8 mouse cellular contexts compared by ENCODE assay signal in genomic region chr8:126805365-126806180, GRCm38 (mm10).
DNase-seq lines count a peak whose midpoint lies in the region; ATAC-seq and TF ChIP-seq lines count a peak whose summit lies in the region.

No protein-coding gene starts in this region.

- WGBS in heart, embryonic 12.5 days, result 40% methylated on average over 13 of the region's 13 CpGs
- WGBS in kidney, embryonic 15.5 days, result 22% methylated on average over 13 of the region's 13 CpGs

- H3K9ac ChIP-seq in heart, embryonic 12.5 days, result no peak overlapping the region
- H3K9ac ChIP-seq in kidney, embryonic 15.5 days, result no peak overlapping the region

- H3K27me3 ChIP-seq in heart, embryonic 12.5 days (replicated peaks), result no peaks in the 10 kb centered on the region
- H3K27me3 ChIP-seq in kidney, embryonic 15.5 days, result no peaks in the 10 kb centered on the region

- H3K4me3 ChIP-seq in heart, embryonic 12.5 days, result no peak overlapping the region
- no peak overlapping the region for H3K4me3 ChIP-seq in kidney, embryonic 15.5 days (replicated peaks)

- peak; percentile 86 for ATAC-seq in heart, embryonic 12.5 days (ENCODE audit: insufficient number of reproducible peaks, low FRiP score)
- ATAC-seq in kidney, embryonic 15.5 days (replicated peaks; ENCODE audit: low FRiP score), result peak; percentile 82

- H3K4me1 ChIP-seq in heart, embryonic 12.5 days (replicated peaks), result peaks cover 36% of the 10 kb centered on the region
- peaks cover 22% of the 10 kb centered on the region for H3K4me1 ChIP-seq in kidney, embryonic 15.5 days

- peak overlapping the region; percentile 81 for H3K27ac ChIP-seq in heart, embryonic 12.5 days (ENCODE audit: poor library complexity, severe bottlenecking)
- H3K27ac ChIP-seq in kidney, embryonic 15.5 days, result peak overlapping the region; percentile 93

- no peak for TF ChIP-seq CTCF in brain, embryonic 14.5 days (IDR thresholded peaks at IDR 0.05; ENCODE audit: borderline replicate concordance, extremely low read depth, insufficient read depth, insufficient read length)

- TF ChIP-seq POLR2A in brain, embryonic 14.5 days (IDR thresholded peaks at IDR 0.05; ENCODE audit: borderline replicate concordance, extremely low read depth, insufficient read depth, insufficient read length, poor library complexity, severe bottlenecking), result no peak

- no peak overlapping the region for H3K4me2 ChIP-seq in heart, embryonic 12.5 days
- H3K4me2 ChIP-seq in kidney, embryonic 15.5 days, result no peak overlapping the region

- no peaks in the 10 kb centered on the region for H3K36me3 ChIP-seq in heart, embryonic 12.5 days
- no peaks in the 10 kb centered on the region for H3K36me3 ChIP-seq in kidney, embryonic 15.5 days

- DNase-seq in left cerebral cortex, postnatal 14 days (ENCODE audit: low spot score in 2 of 2), result peak; percentile 38
- DNase-seq in left cerebral cortex, postnatal 36 days (ENCODE audit: low spot score in 2 of 2), result no peak
- DNase-seq in brain, embryonic 14.5 days (ENCODE audit: low read depth), result peak; percentile 53
- peak; percentile 78 for DNase-seq in lung, postnatal 14 days
- DNase-seq in thymus, postnatal 36 days, result peak; percentile 23 to 35
- no peak for DNase-seq in c-Kit-positive CD71-positive TER-119-positive erythroid progenitor cells, embryonic 14.5 days (ENCODE audit: low spot score)

- intact Hi-C loops in left cerebral cortex, postnatal 14 days (cut with DNase I), result no loop called here
- intact Hi-C loops in left cerebral cortex, postnatal 36 days (cut with DNase I), result no loop called here

- no peaks in the 10 kb centered on the region for H3K9me3 ChIP-seq in heart, embryonic 12.5 days (replicated peaks)
- H3K9me3 ChIP-seq in kidney, embryonic 15.5 days (replicated peaks), result no peaks in the 10 kb centered on the region

Comparison
In these comparisons a context has a peak if more than half of its experiments do, and no peak if none do; other contexts are left out.
1. DNase-seq: peak in left cerebral cortex, postnatal 14 days (2 of 2), brain, embryonic 14.5 days (single experiment), lung, postnatal 14 days (single experiment) and thymus, postnatal 36 days (2 of 2); none in left cerebral cortex, postnatal 36 days (0 of 2) and c-Kit-positive CD71-positive TER-119-positive erythroid progenitor cells, embryonic 14.5 days (single experiment).